Mouse (Mus musculus) spleen, adult 2 months (tissue): ENCODE data around the gene Tmprss13.

Experiments used
- CTCF ChIP-seq: fragments of 200-500 bp; IDR thresholded peaks from 2 replicates; pipeline ENCODE4 v1.5.1; 2011; ENCODE audit warnings: mild to moderate bottlenecking, inconsistent platforms; ENCODE audit not compliant: insufficient read depth, insufficient read length, insufficient replicate concordance; ENCODE audit errors: extremely low read depth
- POLR2A ChIP-seq: fragments of 200-500 bp; IDR thresholded peaks from 2 replicates; pipeline ENCODE4 v1.6.1; 2011; ENCODE audit warnings: low read depth, low read length, inconsistent platforms

- no peak for TF ChIP-seq POLR2A
- no peak for TF ChIP-seq CTCF
Observed at GRCm38 (mm10) chr9:45318855-45319254, at the start of gene Tmprss13.
